Mouse (Mus musculus): ENCODE measurements at regions not wholly inside any gene's neighbourhood (a gene's known extent, or its start where the extent isn't known, plus 50 kb on each side); places are given as distances from the start of the nearest gene placed in this dataset.
A peak's percentile ranks its signal among the peaks of the same experiment; 100 is the strongest.

- 68% methylated on average over 7 of the region's 7 CpGs for WGBS
- Histone ChIP-seq H3K4me1 (ENCODE audit: control insufficient read depth, insufficient read depth, low read length) (no peaks in the 10 kb centered on the region), H3K9me3 (ENCODE audit: control insufficient read depth, low read length) (no peaks in the 10 kb centered on the region), H3K4me3 (ENCODE audit: low read length) (no peak overlapping the region), H3K9ac (ENCODE audit: low read depth, low read length) (no peak overlapping the region), H3K27me3 (ENCODE audit: control insufficient read depth, insufficient read depth, low read length) (no peaks in the 10 kb centered on the region), H3K4me2 (replicated peaks; ENCODE audit: low read depth, low read length) (no peak overlapping the region), H3K27ac (ENCODE audit: low read depth, low read length) (no peak overlapping the region), H3K36me3 (ENCODE audit: control insufficient read depth, insufficient read depth, low read length) (no peaks in the 10 kb centered on the region)
- no peak for ATAC-seq (ENCODE audit: low FRiP score, low TSS enrichment)
Measured at GRCm38 (mm10) chr4:62823082-62823481, 142.3 kb upstream of the Zfp618 start.

- Histone ChIP-seq H3K4me2 (replicated peaks; ENCODE audit: low read depth, low read length) (no peak overlapping the region), H3K4me3 (ENCODE audit: low read length) (no peak overlapping the region), H3K9ac (ENCODE audit: low read depth, low read length) (no peak overlapping the region), H3K27ac (ENCODE audit: low read depth, low read length) (no peak overlapping the region), H3K36me3 (ENCODE audit: control insufficient read depth, insufficient read depth, low read length) (no peaks in the 10 kb centered on the region), H3K27me3 (ENCODE audit: control insufficient read depth, insufficient read depth, low read length) (no peaks in the 10 kb centered on the region), H3K4me1 (ENCODE audit: control insufficient read depth, insufficient read depth, low read length) (no peaks in the 10 kb centered on the region), H3K9me3 (ENCODE audit: control insufficient read depth, low read length) (no peaks in the 10 kb centered on the region)
- no peak for ATAC-seq (ENCODE audit: low FRiP score, low TSS enrichment)
- WGBS: 45% methylated on average over 9 of the region's 9 CpGs
Measured at GRCm38 (mm10) chr4:62823555-62824250, 141.7 kb upstream of the Zfp618 start.

DNA sequence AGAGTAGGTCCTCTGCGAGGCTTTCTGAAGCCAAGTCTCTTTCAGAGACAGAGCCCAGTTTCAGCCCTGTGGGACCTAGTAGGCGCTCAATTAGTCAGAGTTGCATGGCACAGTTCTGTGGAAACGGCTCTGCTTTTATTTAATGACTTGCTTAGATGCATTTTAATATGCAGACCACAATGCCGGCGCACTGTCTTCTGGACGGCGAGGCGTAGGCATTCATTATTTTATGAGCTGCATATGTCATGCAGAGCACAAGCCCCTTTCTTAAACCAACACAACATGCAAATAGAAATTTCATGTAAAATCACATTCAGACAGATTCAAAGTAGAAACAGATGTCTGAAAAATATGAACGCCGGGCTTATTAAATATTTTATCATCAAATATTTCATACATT lies 140.8 kb upstream of the Zfp618 start:
- H3K4me3 ChIP-seq (ENCODE audit: low read length): no peak overlapping the region
- no peak for ATAC-seq (ENCODE audit: low FRiP score, low TSS enrichment)
- H3K27ac ChIP-seq (ENCODE audit: low read depth, low read length): no peak overlapping the region

GRCm38 (mm10) chr4:62825256-62825655 lies 140.1 kb upstream of the Zfp618 start:
- Histone ChIP-seq H3K27me3 (ENCODE audit: control insufficient read depth, insufficient read depth, low read length) (no peaks in the 10 kb centered on the region), H3K27ac (ENCODE audit: low read depth, low read length) (no peak overlapping the region)

More for the DNA sequence above, 140.8 kb upstream of the Zfp618 start:
- Histone ChIP-seq H3K4me2 (replicated peaks; ENCODE audit: low read depth, low read length) (no peak overlapping the region), H3K27me3 (ENCODE audit: control insufficient read depth, insufficient read depth, low read length) (no peaks in the 10 kb centered on the region), H3K9me3 (ENCODE audit: control insufficient read depth, low read length) (no peaks in the 10 kb centered on the region), H3K4me1 (ENCODE audit: control insufficient read depth, insufficient read depth, low read length) (no peaks in the 10 kb centered on the region), H3K9ac (ENCODE audit: low read depth, low read length) (no peak overlapping the region), H3K36me3 (ENCODE audit: control insufficient read depth, insufficient read depth, low read length) (no peaks in the 10 kb centered on the region)
- 89% methylated on average over 10 of the region's 10 CpGs for WGBS

DNA sequence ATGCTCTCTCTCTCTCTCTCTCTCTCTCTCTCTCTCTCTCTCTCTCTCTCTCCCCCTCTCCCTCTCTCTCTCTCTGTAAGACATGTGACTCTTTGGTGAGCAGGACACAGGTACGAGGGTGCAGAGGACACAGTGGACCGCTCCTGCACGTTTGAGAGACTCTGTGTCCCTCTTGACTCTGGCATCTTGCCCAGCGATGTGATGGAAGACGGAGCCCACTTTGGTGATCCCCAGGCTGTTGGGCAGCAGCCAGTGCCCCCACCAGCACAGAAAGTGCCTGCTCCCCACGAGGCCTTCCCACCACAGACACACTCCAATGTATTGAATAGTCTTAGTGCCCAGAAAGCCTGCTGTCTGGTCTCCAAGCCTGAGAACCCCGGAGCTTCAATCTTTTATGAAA lies 136.4 kb upstream of the Zfp618 start:
- Histone ChIP-seq H3K9me3 (ENCODE audit: control insufficient read depth, low read length) (no peaks in the 10 kb centered on the region), H3K27ac (ENCODE audit: low read depth, low read length) (no peak overlapping the region), H3K27me3 (ENCODE audit: control insufficient read depth, insufficient read depth, low read length) (no peaks in the 10 kb centered on the region), H3K36me3 (ENCODE audit: control insufficient read depth, insufficient read depth, low read length) (no peaks in the 10 kb centered on the region), H3K4me3 (ENCODE audit: low read length) (no peak overlapping the region), H3K4me1 (ENCODE audit: control insufficient read depth, insufficient read depth, low read length) (peaks cover 2% of the 10 kb centered on the region; the same call in 1 of the 2 replicates), H3K9ac (ENCODE audit: low read depth, low read length) (no peak overlapping the region), H3K4me2 (replicated peaks; ENCODE audit: low read depth, low read length) (no peak overlapping the region)
- ATAC-seq (ENCODE audit: low FRiP score, low TSS enrichment): no peak
- 78% methylated on average over 7 of the region's 7 CpGs for WGBS

More at GRCm38 (mm10) chr4:62825256-62825655, 140.1 kb upstream of the Zfp618 start:
- Histone ChIP-seq H3K9ac (ENCODE audit: low read depth, low read length) (no peak overlapping the region), H3K36me3 (ENCODE audit: control insufficient read depth, insufficient read depth, low read length) (no peaks in the 10 kb centered on the region), H3K4me2 (replicated peaks; ENCODE audit: low read depth, low read length) (no peak overlapping the region), H3K9me3 (ENCODE audit: control insufficient read depth, low read length) (no peaks in the 10 kb centered on the region), H3K4me1 (ENCODE audit: control insufficient read depth, insufficient read depth, low read length) (no peaks in the 10 kb centered on the region), H3K4me3 (ENCODE audit: low read length) (no peak overlapping the region)
- 82% methylated on average over 5 of the region's 5 CpGs for WGBS
- no peak for ATAC-seq (ENCODE audit: low FRiP score, low TSS enrichment)

GRCm38 (mm10) chr4:62833944-62834343 lies 131.4 kb upstream of the Zfp618 start:
- 21% methylated on average over 7 of the region's 7 CpGs for WGBS
- Histone ChIP-seq H3K4me2 (replicated peaks; ENCODE audit: low read depth, low read length) (no peak overlapping the region), H3K9me3 (ENCODE audit: control insufficient read depth, low read length) (no peaks in the 10 kb centered on the region), H3K9ac (ENCODE audit: low read depth, low read length) (no peak overlapping the region), H3K27ac (ENCODE audit: low read depth, low read length) (no peak overlapping the region), H3K36me3 (ENCODE audit: control insufficient read depth, insufficient read depth, low read length) (no peaks in the 10 kb centered on the region), H3K4me3 (ENCODE audit: low read length) (no peak overlapping the region), H3K4me1 (ENCODE audit: control insufficient read depth, insufficient read depth, low read length) (peaks cover 4% of the 10 kb centered on the region; the same call in 1 of the 2 replicates), H3K27me3 (ENCODE audit: control insufficient read depth, insufficient read depth, low read length) (no peaks in the 10 kb centered on the region)
- 0 out of 2 replicates have a peak, but pooled peaks have one; percentile 28 for ATAC-seq (ENCODE audit: low FRiP score, low TSS enrichment)

DNA sequence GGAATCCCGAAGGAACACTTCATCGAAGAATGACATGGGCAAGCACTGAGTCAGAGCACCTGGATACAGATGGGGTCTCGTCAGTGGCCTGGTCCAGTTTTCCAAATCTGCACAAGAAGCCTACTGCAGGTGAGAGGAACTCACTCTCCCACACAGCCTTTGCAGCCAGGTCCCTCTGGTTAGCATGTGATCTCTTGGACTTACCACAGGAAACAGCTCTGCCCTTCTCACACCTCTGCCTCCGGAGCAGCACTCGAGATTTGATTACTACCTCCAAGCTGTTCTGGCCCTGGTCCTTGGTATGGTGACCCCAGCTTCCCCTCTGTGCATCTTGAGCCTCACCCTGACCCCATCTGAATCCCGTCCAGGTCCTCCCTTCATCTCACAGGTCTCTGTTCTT lies 128.5 kb upstream of the Zfp618 start:
- Histone ChIP-seq H3K4me2 (replicated peaks; ENCODE audit: low read depth, low read length) (no peak overlapping the region), H3K36me3 (ENCODE audit: control insufficient read depth, insufficient read depth, low read length) (no peaks in the 10 kb centered on the region), H3K27ac (ENCODE audit: low read depth, low read length) (no peak overlapping the region), H3K4me3 (ENCODE audit: low read length) (no peak overlapping the region), H3K4me1 (ENCODE audit: control insufficient read depth, insufficient read depth, low read length) (peaks cover 4% of the 10 kb centered on the region; the same call in 1 of the 2 replicates), H3K27me3 (ENCODE audit: control insufficient read depth, insufficient read depth, low read length) (no peaks in the 10 kb centered on the region), H3K9me3 (ENCODE audit: control insufficient read depth, low read length) (no peaks in the 10 kb centered on the region), H3K9ac (ENCODE audit: low read depth, low read length) (no peak overlapping the region)
- WGBS: 52% methylated on average over 6 of the region's 6 CpGs
- ATAC-seq (ENCODE audit: low FRiP score, low TSS enrichment): no peak

DNA sequence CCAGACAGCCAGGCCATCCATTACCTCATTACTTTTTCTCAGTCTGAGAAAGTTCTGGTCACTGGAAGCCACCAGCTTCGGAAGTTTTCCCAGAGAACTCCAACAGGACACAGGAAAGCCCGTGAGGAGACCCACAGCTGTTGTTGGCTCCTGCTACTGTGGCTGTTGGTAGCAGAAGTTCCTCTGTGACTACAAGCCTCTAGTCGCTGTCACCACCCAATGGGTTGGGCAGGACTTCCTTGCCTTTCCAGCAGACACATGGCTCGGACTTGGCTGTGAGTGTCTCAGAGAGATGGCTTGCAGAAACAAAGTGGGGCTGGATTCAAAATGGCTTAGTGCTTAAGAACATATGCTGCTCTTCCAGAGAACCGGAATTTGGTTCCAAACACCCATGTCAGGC lies 114.8 kb upstream of the Zfp618 start:
- no peaks in the 10 kb centered on the region for H3K4me1 ChIP-seq (ENCODE audit: control insufficient read depth, insufficient read depth, low read length)
- no peak overlapping the region for H3K4me3 ChIP-seq (ENCODE audit: low read length)
- H3K9ac ChIP-seq (ENCODE audit: low read depth, low read length): no peak overlapping the region
- H3K4me2 ChIP-seq (replicated peaks; ENCODE audit: low read depth, low read length): no peak overlapping the region
- 78% methylated on average over 5 of the region's 5 CpGs for WGBS
- no peak for ATAC-seq (ENCODE audit: low FRiP score, low TSS enrichment)
- no peak overlapping the region for H3K27ac ChIP-seq (ENCODE audit: low read depth, low read length)
- no peaks in the 10 kb centered on the region for H3K36me3 ChIP-seq (ENCODE audit: control insufficient read depth, insufficient read depth, low read length)
- no peaks in the 10 kb centered on the region for H3K9me3 ChIP-seq (ENCODE audit: control insufficient read depth, low read length)
- no peaks in the 10 kb centered on the region for H3K27me3 ChIP-seq (ENCODE audit: control insufficient read depth, insufficient read depth, low read length)

GRCm38 (mm10) chr4:62853335-62853734 lies 112.0 kb upstream of the Zfp618 start:
- no peak overlapping the region for H3K4me2 ChIP-seq (replicated peaks; ENCODE audit: low read depth, low read length)
- ATAC-seq (ENCODE audit: low FRiP score, low TSS enrichment): no peak
- H3K4me3 ChIP-seq (ENCODE audit: low read length): no peak overlapping the region
- no peaks in the 10 kb centered on the region for H3K36me3 ChIP-seq (ENCODE audit: control insufficient read depth, insufficient read depth, low read length)
- H3K9me3 ChIP-seq (ENCODE audit: control insufficient read depth, low read length): no peaks in the 10 kb centered on the region
- no peaks in the 10 kb centered on the region for H3K4me1 ChIP-seq (ENCODE audit: control insufficient read depth, insufficient read depth, low read length)
- H3K9ac ChIP-seq (ENCODE audit: low read depth, low read length): no peak overlapping the region
- no peaks in the 10 kb centered on the region for H3K27me3 ChIP-seq (ENCODE audit: control insufficient read depth, insufficient read depth, low read length)
- WGBS: 88% methylated on average over 1 of the region's 1 CpGs
- no peak overlapping the region for H3K27ac ChIP-seq (ENCODE audit: low read depth, low read length)

All from kidney, embryonic 14.5 days (tissue).